Mouse (Mus musculus): ENCODE measurements at regions not wholly inside any gene's neighbourhood (a gene's known extent, or its start where the extent isn't known, plus 50 kb on each side); places are given as distances from the start of the nearest gene placed in this dataset.

GRCm38 (mm10) chr14:99771009-99771408 lies 472.5 kb downstream of the Klf5 start:
- H3K4me1 ChIP-seq = no peaks in the 10 kb centered on the region
- peaks cover 7% of the 10 kb centered on the region; the same call in 1 of the 2 replicates for H3K9me3 ChIP-seq
- TF ChIP-seq FLI1 (IDR thresholded peaks at IDR 0.05; ENCODE audit: low read length) (no peak), GATA1 (IDR thresholded peaks at IDR 0.05; ENCODE audit: borderline replicate concordance, low read length) (no peak)
- no peaks in the 10 kb centered on the region for H3K27me3 ChIP-seq (replicated peaks)
- no peak overlapping the region for H3K4me3 ChIP-seq (replicated peaks)
- no peaks in the 10 kb centered on the region for H3K36me3 ChIP-seq (replicated peaks; ENCODE audit: low read length)

- TF ChIP-seq GATA1 (IDR thresholded peaks at IDR 0.05; ENCODE audit: borderline replicate concordance, low read length) (no peak), FLI1 (IDR thresholded peaks at IDR 0.05; ENCODE audit: low read length) (no peak)
- H3K27me3 ChIP-seq (replicated peaks) = no peaks in the 10 kb centered on the region
- no peaks in the 10 kb centered on the region for H3K36me3 ChIP-seq (replicated peaks; ENCODE audit: low read length)
- H3K4me3 ChIP-seq (replicated peaks) = peak overlapping the region; percentile 46
- H3K9me3 ChIP-seq = peaks cover 7% of the 10 kb centered on the region; the same call in 1 of the 2 replicates
- no peaks in the 10 kb centered on the region for H3K4me1 ChIP-seq
Measured at GRCm38 (mm10) chr14:99772774-99773423, 474.4 kb downstream of the Klf5 start.

GRCm38 (mm10) chr14:99778477-99778876 lies 480.0 kb downstream of the Klf5 start:
- Histone ChIP-seq H3K9me3 (no peaks in the 10 kb centered on the region; the same call in 1 of the 2 replicates), H3K27me3 (replicated peaks) (no peaks in the 10 kb centered on the region), H3K4me1 (no peaks in the 10 kb centered on the region), H3K4me3 (replicated peaks) (no peak overlapping the region), H3K36me3 (replicated peaks; ENCODE audit: low read length) (no peaks in the 10 kb centered on the region)
- TF ChIP-seq GATA1 (IDR thresholded peaks at IDR 0.05; ENCODE audit: borderline replicate concordance, low read length) (no peak), FLI1 (IDR thresholded peaks at IDR 0.05; ENCODE audit: low read length) (no peak)

- H3K36me3 ChIP-seq (replicated peaks; ENCODE audit: low read length) = no peaks in the 10 kb centered on the region
- H3K4me1 ChIP-seq = no peaks in the 10 kb centered on the region
- no peaks in the 10 kb centered on the region for H3K27me3 ChIP-seq (replicated peaks)
- TF ChIP-seq FLI1 (IDR thresholded peaks at IDR 0.05; ENCODE audit: low read length) (no peak), GATA1 (IDR thresholded peaks at IDR 0.05; ENCODE audit: borderline replicate concordance, low read length) (no peak)
- H3K9me3 ChIP-seq = no peaks in the 10 kb centered on the region; the same call in 1 of the 2 replicates
- H3K4me3 ChIP-seq (replicated peaks) = no peak overlapping the region
Measured at GRCm38 (mm10) chr14:99778957-99779356, 480.5 kb downstream of the Klf5 start.

- Histone ChIP-seq H3K4me3 (replicated peaks) (no peak overlapping the region), H3K27me3 (replicated peaks) (no peaks in the 10 kb centered on the region), H3K36me3 (replicated peaks; ENCODE audit: low read length) (no peaks in the 10 kb centered on the region), H3K4me1 (no peaks in the 10 kb centered on the region), H3K9me3 (no peaks in the 10 kb centered on the region)
- no peak for TF ChIP-seq GATA1 (IDR thresholded peaks at IDR 0.05; ENCODE audit: borderline replicate concordance, low read length)
- TF ChIP-seq FLI1 (IDR thresholded peaks at IDR 0.05; ENCODE audit: low read length) = no peak
Measured at GRCm38 (mm10) chr14:99783646-99784045, 485.2 kb downstream of the Klf5 start.

- no peaks in the 10 kb centered on the region for H3K9me3 ChIP-seq
- H3K36me3 ChIP-seq (replicated peaks; ENCODE audit: low read length) = no peaks in the 10 kb centered on the region
- no peaks in the 10 kb centered on the region for H3K27me3 ChIP-seq (replicated peaks)
- H3K4me3 ChIP-seq (replicated peaks) = no peak overlapping the region
- TF ChIP-seq GATA1 (IDR thresholded peaks at IDR 0.05; ENCODE audit: borderline replicate concordance, low read length) (no peak), FLI1 (IDR thresholded peaks at IDR 0.05; ENCODE audit: low read length) (no peak)
- H3K4me1 ChIP-seq = no peaks in the 10 kb centered on the region
Measured at GRCm38 (mm10) chr14:99785106-99785505, 486.6 kb downstream of the Klf5 start.

GRCm38 (mm10) chr14:99786367-99786766 lies 487.9 kb downstream of the Klf5 start:
- no peak for TF ChIP-seq GATA1 (IDR thresholded peaks at IDR 0.05; ENCODE audit: borderline replicate concordance, low read length)
- no peak for TF ChIP-seq FLI1 (IDR thresholded peaks at IDR 0.05; ENCODE audit: low read length)
- Histone ChIP-seq H3K9me3 (no peaks in the 10 kb centered on the region), H3K4me3 (replicated peaks) (no peak overlapping the region), H3K27me3 (replicated peaks) (no peaks in the 10 kb centered on the region), H3K36me3 (replicated peaks; ENCODE audit: low read length) (no peaks in the 10 kb centered on the region), H3K4me1 (no peaks in the 10 kb centered on the region)

GRCm38 (mm10) chr14:99788185-99788584 lies 489.7 kb downstream of the Klf5 start:
- Histone ChIP-seq H3K4me1 (no peaks in the 10 kb centered on the region), H3K36me3 (replicated peaks; ENCODE audit: low read length) (no peaks in the 10 kb centered on the region), H3K9me3 (no peaks in the 10 kb centered on the region), H3K27me3 (replicated peaks) (no peaks in the 10 kb centered on the region), H3K4me3 (replicated peaks) (no peak overlapping the region)
- TF ChIP-seq GATA1 (IDR thresholded peaks at IDR 0.05; ENCODE audit: borderline replicate concordance, low read length) (no peak), FLI1 (IDR thresholded peaks at IDR 0.05; ENCODE audit: low read length) (no peak)

GRCm38 (mm10) chr14:99796293-99796692 lies 488.2 kb downstream of the Klf12 start:
- Histone ChIP-seq H3K27me3 (replicated peaks) (no peaks in the 10 kb centered on the region), H3K4me3 (replicated peaks) (no peak overlapping the region), H3K4me1 (no peaks in the 10 kb centered on the region), H3K36me3 (replicated peaks; ENCODE audit: low read length) (no peaks in the 10 kb centered on the region), H3K9me3 (peaks cover 8% of the 10 kb centered on the region)
- TF ChIP-seq FLI1 (IDR thresholded peaks at IDR 0.05; ENCODE audit: low read length) (no peak), GATA1 (IDR thresholded peaks at IDR 0.05; ENCODE audit: borderline replicate concordance, low read length) (no peak)

GRCm38 (mm10) chr14:99806052-99806451 lies 478.4 kb downstream of the Klf12 start:
- H3K4me3 ChIP-seq (replicated peaks) = no peak overlapping the region
- H3K4me1 ChIP-seq = no peaks in the 10 kb centered on the region
- H3K36me3 ChIP-seq (replicated peaks; ENCODE audit: low read length) = no peaks in the 10 kb centered on the region
- no peaks in the 10 kb centered on the region for H3K27me3 ChIP-seq (replicated peaks)
- H3K9me3 ChIP-seq = no peaks in the 10 kb centered on the region
- TF ChIP-seq GATA1 (IDR thresholded peaks at IDR 0.05; ENCODE audit: borderline replicate concordance, low read length) (no peak), FLI1 (IDR thresholded peaks at IDR 0.05; ENCODE audit: low read length) (no peak)

Measured in megakaryocyte, embryonic 14.5 days (primary cell).